Mouse (Mus musculus): Measurements from ENCODE around the gene Nfe2l2.

Gene Nfe2l2

GRCm38 (mm10) chr2:75704234-75705161 is at the start of gene Nfe2l2:
Gene Nfe2l2, minus strand, starts transcription at chr2:75704641.
- peak; percentile 100 for DNase-seq (ENCODE audit: low spot score)

- no peak for DNase-seq (ENCODE audit: low spot score)
These were observed 48.1 kb upstream of the Nfe2l2 start for GRCm38 (mm10) chr2:75752306-75753175.

GRCm38 (mm10) chr2:75751896-75752295 is 47.5 kb upstream of the Nfe2l2 start:
- DNase-seq (ENCODE audit: low spot score): no peak

- DNase-seq (ENCODE audit: low spot score): no peak
These were observed 46.4 kb upstream of the Nfe2l2 start for GRCm38 (mm10) chr2:75750869-75751268.

- no peak for DNase-seq (ENCODE audit: low spot score)
These were observed 45.7 kb upstream of the Nfe2l2 start for GRCm38 (mm10) chr2:75750043-75750718.

- DNase-seq (ENCODE audit: low spot score): no peak
These were observed 44.4 kb upstream of the Nfe2l2 start for GRCm38 (mm10) chr2:75748841-75749240.

GRCm38 (mm10) chr2:75737006-75737503 is 32.6 kb upstream of the Nfe2l2 start:
- DNase-seq (ENCODE audit: low spot score): peak; percentile 50

- no peak for DNase-seq (ENCODE audit: low spot score)
These were observed 29.9 kb upstream of the Nfe2l2 start for GRCm38 (mm10) chr2:75734196-75734865.

GRCm38 (mm10) chr2:75733177-75733576 is 28.7 kb upstream of the Nfe2l2 start:
- no peak for DNase-seq (ENCODE audit: low spot score)

GRCm38 (mm10) chr2:75731929-75732328 is 27.5 kb upstream of the Nfe2l2 start:
- no peak for DNase-seq (ENCODE audit: low spot score)

- DNase-seq (ENCODE audit: low spot score): peak; percentile 31
These were observed 26.8 kb upstream of the Nfe2l2 start for GRCm38 (mm10) chr2:75731233-75731651.

- DNase-seq (ENCODE audit: low spot score): no peak
These were observed 25.6 kb upstream of the Nfe2l2 start for GRCm38 (mm10) chr2:75730052-75730451.

GRCm38 (mm10) chr2:75724863-75725445 is 20.5 kb upstream of the Nfe2l2 start:
- no peak for DNase-seq (ENCODE audit: low spot score)

GRCm38 (mm10) chr2:75723481-75723880 is 19.0 kb upstream of the Nfe2l2 start:
- DNase-seq (ENCODE audit: low spot score): no peak

- DNase-seq (ENCODE audit: low spot score): no peak
These were observed 18.5 kb upstream of the Nfe2l2 start for GRCm38 (mm10) chr2:75722893-75723292.

GRCm38 (mm10) chr2:75720236-75721027 is 16.0 kb upstream of the Nfe2l2 start:
- DNase-seq (ENCODE audit: low spot score): no peak

GRCm38 (mm10) chr2:75719331-75719869 is 15.0 kb upstream of the Nfe2l2 start:
- DNase-seq (ENCODE audit: low spot score): no peak

- no peak for DNase-seq (ENCODE audit: low spot score)
These were observed 11.9 kb upstream of the Nfe2l2 start for GRCm38 (mm10) chr2:75716046-75717016.

GRCm38 (mm10) chr2:75714766-75715165 is 10.3 kb upstream of the Nfe2l2 start:
- DNase-seq (ENCODE audit: low spot score): no peak

Measured in urinary bladder, postnatal 14 days (tissue).